Mouse (Mus musculus) macrophage (primary cell): ENCODE data around the gene Olfr613. TPM values are rescaled to one million over a fixed set of nuclear protein-coding genes. Genes with fewer than 3 reads are reported as not detected.
"Not testable (repeated sequence)": the region's sequence is repeated elsewhere in the genome, so short reads cannot be mapped to it uniquely, and the experiment has no call there.

Experiments used
- H3K27ac ChIP-seq: fragments of 350-480 bp; formaldehyde crosslinking; 2 replicates; pipeline ENCODE4 v1.9.0; 2021
- H3K36me3 ChIP-seq: fragments of 350-480 bp; formaldehyde crosslinking; 2 replicates; pipeline ENCODE4 v1.9.0; 2021; ENCODE audit errors: inconsistent target
- H3K4me3 ChIP-seq: fragments of 350-480 bp; formaldehyde crosslinking; 2 replicates; pipeline ENCODE4 v1.9.0; 2021; ENCODE audit errors: inconsistent target
- H3K79me2 ChIP-seq: fragments of 350-480 bp; formaldehyde crosslinking; 2 replicates; pipeline ENCODE4 v1.9.0; 2021; ENCODE audit errors: inconsistent target
- WGBS: methylation state at CpG from one replicate; pipeline ENCODE4 v1.1.7; 2026; ENCODE audit warnings: inconsistent platforms; ENCODE audit not compliant: missing documents; 5-methylcytosine and 5-hydroxymethylcytosine counted together
- polyA plus RNA-seq: library from polyadenylated mRNA; stranded (reverse); fragments of 250-400 nt; gene quantifications from 3 replicates; pipeline ENCODE4 v1.2.4, GENCODE M21; 2018; ENCODE audit warnings: inconsistent platforms
- total RNA-seq, 78 experiments: library from RNA; depleted of rRNA; stranded (reverse); fragments of 250-400 nt; gene quantifications; 1 replicate in 9 of 78; 2 replicates in 24 of 78; 3 replicates in 43 of 78; 4 replicates in 2 of 78; pipeline ENCODE4 v1.2.4; 2018; ENCODE audit warnings: inconsistent platforms in 56 of 78

Gene Olfr613
- not detected for total RNA-seq (2018; cell fraction: chromatin; rRNA removed)
- total RNA-seq (2018; cell fraction: cytosol; rRNA removed) = not detected
- not detected for total RNA-seq (2018; cell fraction: nucleus; rRNA removed)
- polyA plus RNA-seq = not detected in 3 replicates

DNA sequence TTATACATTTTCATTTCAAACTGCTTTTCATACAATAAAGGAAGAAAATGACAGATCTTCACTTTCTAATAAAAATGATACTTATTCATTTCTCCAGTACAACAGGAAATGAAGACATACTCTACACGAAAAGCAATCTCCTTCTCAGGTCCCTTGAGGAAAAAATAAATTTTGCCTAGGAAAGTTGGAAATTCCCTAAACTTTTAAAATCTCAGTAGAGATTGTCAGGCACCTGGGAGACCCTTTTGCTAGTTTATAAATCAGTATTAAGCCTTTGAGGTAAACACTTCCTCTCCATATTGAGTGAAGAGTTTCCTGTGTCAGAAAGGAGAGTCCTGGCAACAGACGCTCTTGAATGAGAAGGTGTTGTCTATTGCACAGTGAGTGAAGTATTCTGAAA, at the start of gene Olfr613:
Olfr613 (plus strand) TSS at position 301 of the 400 bp plus-strand sequence.
- Histone ChIP-seq H3K79me2 (no peaks in the 10 kb centered on the region), H3K4me3 (no peak within 1 kb of the TSS), H3K36me3 (no peaks in the 10 kb centered on the region), H3K27ac (no peak within 1 kb of the TSS)
- WGBS = 65% methylated on average over 2 of the region's 2 CpGs

GRCm38 (mm10) chr7:103512022-103512421, 35.9 kb upstream of the Olfr613 start, which contains the start of gene Olfr610:
Gene Olfr610, minus strand, starts transcription at chr7:103512122.
- WGBS = 85% methylated on average over 2 of the region's 2 CpGs
- H3K79me2 ChIP-seq = no peaks in the 10 kb centered on the region
- H3K27ac ChIP-seq = no peak within 1 kb of the TSS
- H3K36me3 ChIP-seq = no peaks in the 10 kb centered on the region
- no peak within 1 kb of the TSS for H3K4me3 ChIP-seq

DNA sequence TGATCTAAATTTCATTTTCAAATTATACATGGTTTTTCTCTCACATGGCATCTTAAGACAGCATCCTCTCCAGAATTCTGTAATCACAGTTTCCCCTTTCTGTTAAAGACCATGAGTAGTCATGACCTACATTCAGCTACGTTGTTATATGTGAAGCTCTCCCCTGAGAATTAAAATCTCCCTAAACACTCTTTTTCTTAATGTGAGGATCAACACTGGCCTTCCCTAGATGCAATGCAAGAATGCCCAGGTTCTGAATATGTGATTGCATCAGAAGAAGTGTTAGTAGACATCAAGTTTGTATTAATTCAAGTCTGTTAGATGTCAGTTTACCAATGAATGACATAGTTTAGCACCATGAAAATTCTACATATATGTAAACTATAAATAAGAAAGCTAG, 27.1 kb upstream of the Olfr613 start, which contains the start of gene Olfr611:
Olfr611 (minus strand) TSS at position 101 of the 400 bp plus-strand sequence.
- H3K27ac ChIP-seq, H3K79me2 ChIP-seq, H3K36me3 ChIP-seq, H3K4me3 ChIP-seq: not testable (repeated sequence)
- WGBS = 50% methylated on average over 1 of the region's 1 CpGs

DNA sequence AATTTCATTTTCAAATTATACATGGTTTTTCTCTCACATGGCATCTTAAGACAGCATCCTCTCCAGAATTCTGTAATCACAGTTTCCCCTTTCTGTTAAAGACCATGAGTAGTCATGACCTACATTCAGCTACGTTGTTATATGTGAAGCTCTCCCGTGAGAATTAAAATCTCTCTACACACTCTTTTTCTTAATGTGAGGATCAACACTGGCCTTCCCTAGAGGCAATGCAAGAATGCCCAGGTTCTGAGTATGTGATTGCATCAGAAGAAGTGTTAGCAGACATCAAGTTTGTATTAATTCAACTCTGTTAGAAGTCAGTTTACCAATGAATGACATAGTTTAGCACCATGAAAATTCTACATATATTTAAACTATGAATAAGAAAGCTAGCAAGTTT, 5.3 kb upstream of the Olfr613 start, which contains the start of gene Olfr612:
Olfr612 (minus strand) TSS at position 101 of the 400 bp plus-strand sequence.
- H3K4me3 ChIP-seq, H3K27ac ChIP-seq, H3K79me2 ChIP-seq, H3K36me3 ChIP-seq: not testable (repeated sequence)
- 100% methylated on average over 2 of the region's 2 CpGs for WGBS

DNA sequence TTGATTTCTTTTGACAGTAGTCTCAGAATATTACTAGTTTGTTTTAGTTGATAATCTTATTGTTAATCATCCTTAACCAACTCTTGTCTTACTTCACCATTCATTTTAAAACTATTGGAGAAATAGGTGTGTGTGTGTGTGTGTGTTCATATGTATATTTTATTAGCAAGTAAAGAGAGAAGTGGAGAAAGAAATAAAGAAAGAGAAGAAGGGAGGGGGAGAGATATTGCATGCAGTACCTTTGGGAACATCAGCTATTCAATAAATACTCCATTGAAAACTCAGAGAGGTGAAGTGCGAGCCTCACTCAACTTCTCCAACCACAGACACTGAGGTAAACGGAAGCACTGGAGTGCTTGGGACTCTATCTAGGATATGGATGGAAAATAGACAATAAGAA, 7.9 kb downstream of the Olfr613 start, which contains the start of gene Olfr615:
Olfr615 (plus strand) TSS at position 301 of the 400 bp plus-strand sequence.
- no peak within 1 kb of the TSS for H3K4me3 ChIP-seq
- WGBS = no CpG with 5 or more reads among the region's 2 CpGs

GRCm38 (mm10) chr7:103569043-103569442, 21.2 kb downstream of the Olfr613 start, which contains the start of gene Olfr616:
Gene Olfr616, minus strand, starts transcription at chr7:103569143.
- 74% methylated on average over 3 of the region's 3 CpGs for whole genome bisulfite sequencing
- H3K79me2 ChIP-seq = no peaks in the 10 kb centered on the region
- H3K36me3 ChIP-seq = no peaks in the 10 kb centered on the region
- H3K27ac ChIP-seq = no peak within 1 kb of the TSS
- no peak within 1 kb of the TSS for H3K4me3 ChIP-seq

More for the DNA sequence above, 7.9 kb downstream of the Olfr613 start, which contains the start of gene Olfr615:
- Histone ChIP-seq H3K36me3 (no peaks in the 10 kb centered on the region), H3K79me2 (no peaks in the 10 kb centered on the region), H3K27ac (no peak within 1 kb of the TSS)

GRCm38 (mm10) chr7:103572761-103573160, 24.9 kb downstream of the Olfr613 start, which contains the start of gene Olfr617:
Gene Olfr617, plus strand, starts transcription at chr7:103573061.
- Histone ChIP-seq H3K36me3 (no peaks in the 10 kb centered on the region), H3K79me2 (no peaks in the 10 kb centered on the region), H3K27ac (no peak within 1 kb of the TSS), H3K4me3 (no peak within 1 kb of the TSS)
- 92% methylated on average over 1 of the region's 1 CpGs for WGBS

- 57% methylated on average over 2 of the region's 2 CpGs for WGBS
- no peak within 1 kb of the TSS for H3K4me3 ChIP-seq
- no peak within 1 kb of the TSS for H3K27ac ChIP-seq
- no peaks in the 10 kb centered on the region for H3K36me3 ChIP-seq
- no peaks in the 10 kb centered on the region for H3K79me2 ChIP-seq
Observed at GRCm38 (mm10) chr7:103589803-103590202, 41.9 kb downstream of the Olfr613 start, which contains the start of gene Olfr618. Gene Olfr618, plus strand, starts transcription at chr7:103590103.

- Histone ChIP-seq H3K36me3 (no peaks in the 10 kb centered on the region), H3K4me3 (no peak within 1 kb of the TSS), H3K27ac (no peak within 1 kb of the TSS), H3K79me2 (no peaks in the 10 kb centered on the region)
Observed at GRCm38 (mm10) chr7:103600275-103600674, 52.4 kb downstream of the Olfr613 start, which contains the start of gene Olfr619. Gene Olfr619, plus strand, starts transcription at chr7:103600575.

Other genes with a start within 250 kb of the Olfr613 start
- not detected in 3 replicates for gene Olfr596, start 242.4 kb upstream of the Olfr613 start, polyA plus RNA-seq
- gene Olfr597, start 231.8 kb upstream of the Olfr613 start, polyA plus RNA-seq = not detected in 3 replicates
- not detected in 3 replicates for gene Olfr598, start 224.5 kb upstream of the Olfr613 start, polyA plus RNA-seq
- not detected in 3 replicates for gene Olfr599, start 212.2 kb upstream of the Olfr613 start, polyA plus RNA-seq
- gene Olfr600, start 198.4 kb upstream of the Olfr613 start, polyA plus RNA-seq = not detected in 3 replicates
- not detected in 3 replicates for gene Olfr601, start 185.4 kb upstream of the Olfr613 start, polyA plus RNA-seq
- gene Olfr603, start 161.9 kb upstream of the Olfr613 start, polyA plus RNA-seq = not detected in 3 replicates
- not detected in 3 replicates for gene Usp17lc, start 133.0 kb upstream of the Olfr613 start, polyA plus RNA-seq
- not detected in 3 replicates for gene Olfr605, start 102.6 kb upstream of the Olfr613 start, polyA plus RNA-seq
- gene Olfr606, start 99.0 kb upstream of the Olfr613 start, polyA plus RNA-seq = not detected in 3 replicates
- gene Olfr607, start 83.9 kb upstream of the Olfr613 start, polyA plus RNA-seq = not detected in 3 replicates
- gene Olfr608, start 78.2 kb upstream of the Olfr613 start, polyA plus RNA-seq = not detected in 3 replicates
- not detected in 3 replicates for gene Olfr609, start 50.0 kb upstream of the Olfr613 start, polyA plus RNA-seq
- not detected in 3 replicates for gene Olfr610, start 36.0 kb upstream of the Olfr613 start, polyA plus RNA-seq
- not detected in 3 replicates for gene Olfr611, start 27.2 kb upstream of the Olfr613 start, polyA plus RNA-seq
- not detected in 3 replicates for gene Olfr612, start 5.4 kb upstream of the Olfr613 start, polyA plus RNA-seq
- gene Olfr615, start 8.0 kb downstream of the Olfr613 start, polyA plus RNA-seq = not detected in 3 replicates
- gene Olfr616, start 21.1 kb downstream of the Olfr613 start, polyA plus RNA-seq = not detected in 3 replicates
- gene Olfr617, start 25.0 kb downstream of the Olfr613 start, polyA plus RNA-seq = not detected in 3 replicates
- gene Olfr618, start 42.0 kb downstream of the Olfr613 start, polyA plus RNA-seq = not detected in 3 replicates
- gene Olfr619, start 52.5 kb downstream of the Olfr613 start, polyA plus RNA-seq = not detected in 3 replicates
- gene Olfr620, start 64.5 kb downstream of the Olfr613 start, polyA plus RNA-seq = not detected in 3 replicates
- gene Olfr622, start 94.6 kb downstream of the Olfr613 start, polyA plus RNA-seq = not detected in 3 replicates
- not detected in 3 replicates for gene Olfr623, start 115.6 kb downstream of the Olfr613 start, polyA plus RNA-seq
- 0.09 to 0.15 TPM (median 0.09 TPM) in 3 replicates for gene Olfr624, start 123.1 kb downstream of the Olfr613 start, polyA plus RNA-seq
- gene Olfr625-ps1, start 134.6 kb downstream of the Olfr613 start, polyA plus RNA-seq = not detected in 3 replicates
- gene Olfr243, start 166.6 kb downstream of the Olfr613 start, polyA plus RNA-seq = not detected in 3 replicates
- not detected in 3 replicates for gene Olfr628, start 182.3 kb downstream of the Olfr613 start, polyA plus RNA-seq
- not detected in 3 replicates for gene Olfr629, start 196.9 kb downstream of the Olfr613 start, polyA plus RNA-seq
- not detected in 3 replicates for gene Olfr630, start 209.3 kb downstream of the Olfr613 start, polyA plus RNA-seq
- not detected in 3 replicates for gene Olfr69, start 223.5 kb downstream of the Olfr613 start, polyA plus RNA-seq
- gene Olfr68, start 231.6 kb downstream of the Olfr613 start, polyA plus RNA-seq = not detected in 3 replicates
- gene Olfr67, start 243.7 kb downstream of the Olfr613 start, polyA plus RNA-seq = not detected in 3 replicates